Mouse (Mus musculus) heart, postnatal 0 days (tissue): ENCODE results near the gene Mrps21. TPM values are rescaled to one million over a fixed set of nuclear protein-coding genes. Genes with fewer than 3 reads are reported as not detected.
"Not testable (repeated sequence)": the region's sequence is repeated elsewhere in the genome, so short reads cannot be mapped to it uniquely, and the experiment has no call there.

Experiments used
- ATAC-seq: fragments of 200-750 bp; cut with Nextera tagmentation; 2 replicates; pipeline ENCODE4 v1.8.0; 2017; ENCODE audit warnings: low read depth, moderate number of reproducible peaks, moderate library complexity; ENCODE audit not compliant: insufficient read depth
- DNase-seq: peaks from one replicate; pipeline ENCODE4 v3.0.0-alpha.2; 2016; ENCODE audit warnings: low spot score
- H3K27ac ChIP-seq: fragments of 300-500 bp; sonication (generic); 2 replicates; pipeline ENCODE4 v1.5.1; 2014; ENCODE audit warnings: low read depth, mild to moderate bottlenecking
- H3K27me3 ChIP-seq: fragments of 300-500 bp; sonication (generic); 2 replicates; pipeline ENCODE4 v1.6.1; 2014; ENCODE audit warnings: low read length, mixed read lengths; ENCODE audit not compliant: control insufficient read depth, insufficient read depth
- H3K36me3 ChIP-seq: fragments of 300-500 bp; sonication (generic); replicated peaks from 2 replicates; pipeline ENCODE4 v1.6.1; 2014; ENCODE audit warnings: low read length, mixed read lengths; ENCODE audit not compliant: control insufficient read depth, insufficient read depth
- H3K4me1 ChIP-seq: fragments of 300-500 bp; sonication (generic); 2 replicates; pipeline ENCODE4 v1.6.1; 2014; ENCODE audit warnings: antibody characterized with exemption; ENCODE audit not compliant: control insufficient read depth, insufficient read depth
- H3K4me2 ChIP-seq: fragments of 300-500 bp; sonication (generic); 2 replicates; pipeline ENCODE4 v1.6.1; 2014; ENCODE audit warnings: low read depth, mild to moderate bottlenecking, low read length, moderate library complexity
- H3K4me3 ChIP-seq: fragments of 300-500 bp; sonication (generic); 2 replicates; pipeline ENCODE4 v1.5.1; 2014; ENCODE audit warnings: low read depth, low read length
- H3K9ac ChIP-seq: fragments of 300-500 bp; sonication (generic); replicated peaks from 2 replicates; pipeline ENCODE4 v1.6.1; 2014; ENCODE audit warnings: low read depth, low read length, mixed read lengths
- H3K9me3 ChIP-seq: fragments of 300-500 bp; sonication (generic); replicated peaks from 2 replicates; pipeline ENCODE4 v1.6.1; 2016; ENCODE audit warnings: low read length; ENCODE audit not compliant: control insufficient read depth
- CTCF ChIP-seq: IDR thresholded peaks from 2 replicates; pipeline ENCODE4 v1.5.1; 2016; ENCODE audit warnings: antibody characterized with exemption, control low read depth, low read depth
- EP300 ChIP-seq: IDR thresholded peaks from 2 replicates; pipeline ENCODE4 v1.6.1; 2016; ENCODE audit warnings: antibody characterized with exemption, low read depth
- WGBS: fragments of 180-500 bp; shearing (Covaris S2); extraction: QIAGEN DNeasy Blood & Tissue Kit; methylation state at CpG from one replicate; pipeline ENCODE4 v1.1.7; 2014; 5-methylcytosine and 5-hydroxymethylcytosine counted together
- polyA plus RNA-seq: library from polyadenylated mRNA; unstranded; fragments of >200 nt; fragmentation: Nextera tagmentation; extraction: Ambion mirVana; gene quantifications from 2 replicates; pipeline ENCODE4 v1.2.1, GENCODE M21; 2015
- total RNA-seq: library from RNA; depleted of rRNA; stranded (reverse); fragments of >200 nt; gene quantifications from 2 replicates; pipeline ENCODE4 v1.2.3, GENCODE M21; 2014; ENCODE audit warnings: low replicate concordance; rRNA removed

Gene Mrps21
- total RNA-seq (142 and 222 TPM in 2 replicates), polyA plus RNA-seq (521 and 561 TPM in 2 replicates)

DNA sequence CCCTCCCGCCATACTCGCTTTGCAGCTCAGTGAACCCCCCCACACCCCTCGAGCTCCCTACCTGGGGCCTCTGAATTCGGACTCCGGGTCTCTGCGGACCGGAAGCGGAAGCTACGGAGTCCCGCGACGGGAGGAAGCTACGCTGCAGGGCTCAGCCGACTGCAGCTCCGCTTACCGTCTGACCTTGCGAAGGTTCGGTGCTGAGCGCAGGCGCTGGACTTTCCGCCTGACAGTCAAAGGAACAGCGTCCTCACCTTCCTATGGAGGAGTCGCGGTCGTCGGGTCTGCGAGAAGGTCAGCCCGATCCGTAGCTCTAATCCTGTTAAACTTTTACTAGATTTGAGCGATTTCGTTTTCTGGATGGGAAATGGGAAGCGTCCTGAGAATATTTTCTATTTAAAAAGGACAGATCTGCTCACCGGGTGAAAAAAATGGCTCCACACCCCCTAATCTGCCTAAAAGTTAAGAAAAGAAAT lies at the start of gene Mrps21:
Mrps21 (minus strand) TSS at position 128 of the 476 bp plus-strand sequence.
- ATAC-seq = peak; percentile 97
- TF ChIP-seq EP300 (no peak), CTCF (no peak)
- H3K4me1 ChIP-seq = peaks cover 19% of the 10 kb centered on the region
- H3K27ac ChIP-seq = peak within 1 kb of the TSS; percentile 92
- no peaks in the 10 kb centered on the region for H3K27me3 ChIP-seq
- H3K9ac ChIP-seq = peak within 1 kb of the TSS; percentile 85
- H3K9me3 ChIP-seq = no peaks in the 10 kb centered on the region
- peaks cover 32% of the 10 kb centered on the region for H3K36me3 ChIP-seq
- peak; percentile 96 for DNase-seq
- H3K4me3 ChIP-seq = peak within 1 kb of the TSS; percentile 69
- under 1% methylated on average over 33 of the region's 33 CpGs for WGBS
- H3K4me2 ChIP-seq = peak within 1 kb of the TSS; percentile 78

DNA sequence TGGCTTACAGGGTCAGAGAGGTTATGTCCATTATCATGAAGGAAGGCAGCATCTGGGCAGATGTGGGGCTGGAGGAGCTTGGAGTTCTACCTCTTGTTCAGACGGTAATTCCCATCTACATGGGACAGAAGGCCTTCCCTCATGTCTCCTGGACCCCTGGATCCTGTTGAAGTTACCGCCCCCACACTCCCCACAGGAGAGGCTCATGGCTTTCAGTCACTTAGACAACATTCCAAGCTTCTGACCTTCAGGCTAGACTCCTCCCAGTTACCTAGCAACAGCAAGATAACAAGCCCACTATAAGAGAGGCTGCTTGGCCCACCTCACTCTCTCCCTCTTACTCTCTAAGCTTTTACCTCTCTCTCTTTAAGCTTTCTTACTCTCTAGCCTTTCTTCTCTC lies 49.2 kb upstream of the Mrps21 start:
- H3K27me3 ChIP-seq, H3K27ac ChIP-seq, H3K9ac ChIP-seq, H3K4me1 ChIP-seq, H3K9me3 ChIP-seq, H3K4me3 ChIP-seq, ATAC-seq, H3K4me2 ChIP-seq, H3K36me3 ChIP-seq, DNase-seq: not testable (repeated sequence)
- WGBS = 41% methylated on average over 2 of the region's 2 CpGs

DNA sequence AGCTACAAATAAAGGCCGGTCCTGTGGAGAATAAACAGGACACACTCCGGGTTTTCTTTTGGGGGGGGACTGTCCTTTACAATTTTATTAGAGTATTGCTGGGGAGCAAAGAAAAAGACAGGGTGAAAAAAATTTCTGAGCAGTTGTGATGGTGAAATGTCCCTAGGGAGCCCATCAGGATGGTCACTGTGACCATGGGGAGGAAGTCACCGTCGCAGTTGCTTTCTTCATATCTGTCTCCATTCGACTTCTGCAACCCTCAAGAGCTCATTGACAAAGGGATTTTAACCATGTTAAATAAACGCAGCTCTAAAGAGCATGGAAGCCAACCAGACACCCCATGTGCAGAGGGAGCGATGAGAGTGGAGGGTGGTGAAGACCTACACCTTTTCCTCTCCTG lies 45.4 kb upstream of the Mrps21 start:
- Histone ChIP-seq H3K9me3 (no peaks in the 10 kb centered on the region), H3K4me2 (no peak overlapping the region), H3K4me3 (no peak overlapping the region), H3K27me3 (no peaks in the 10 kb centered on the region), H3K4me1 (no peaks in the 10 kb centered on the region; the same call in 1 of the 2 replicates), H3K27ac (no peak overlapping the region), H3K9ac (no peak overlapping the region), H3K36me3 (no peaks in the 10 kb centered on the region)
- 62% methylated on average over 7 of the region's 7 CpGs for WGBS
- TF ChIP-seq EP300 (no peak), CTCF (no peak)
- no peak for ATAC-seq
- DNase-seq = no peak

DNA sequence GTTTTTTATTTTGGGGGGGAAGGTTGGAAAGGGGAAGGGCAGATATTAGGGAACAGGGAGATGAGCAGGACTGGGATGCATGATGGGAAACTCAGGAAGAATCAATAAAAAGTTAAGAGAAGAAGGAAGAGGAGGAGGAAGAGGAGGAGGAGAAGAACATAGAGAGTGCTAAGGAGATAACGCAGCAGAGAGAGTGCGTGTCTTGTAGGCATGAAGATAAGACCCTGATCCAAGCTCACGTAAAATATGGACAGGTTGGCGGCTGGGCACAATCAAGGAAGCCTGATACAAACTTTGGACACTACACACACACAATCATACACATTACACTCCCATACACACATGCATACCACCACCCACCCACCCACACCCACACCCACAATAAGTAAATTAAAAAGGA lies 43.4 kb upstream of the Mrps21 start:
- WGBS = 59% methylated on average over 4 of the region's 4 CpGs
- H3K27me3 ChIP-seq = no peaks in the 10 kb centered on the region
- no peak for ATAC-seq
- no peaks in the 10 kb centered on the region for H3K9me3 ChIP-seq
- no peak overlapping the region for H3K4me3 ChIP-seq
- no peaks in the 10 kb centered on the region for H3K36me3 ChIP-seq
- H3K4me2 ChIP-seq = no peak overlapping the region
- DNase-seq = no peak
- H3K27ac ChIP-seq = no peak overlapping the region
- no peak for TF ChIP-seq CTCF
- TF ChIP-seq EP300 = no peak
- H3K4me1 ChIP-seq = no peaks in the 10 kb centered on the region
- H3K9ac ChIP-seq = no peak overlapping the region

DNA sequence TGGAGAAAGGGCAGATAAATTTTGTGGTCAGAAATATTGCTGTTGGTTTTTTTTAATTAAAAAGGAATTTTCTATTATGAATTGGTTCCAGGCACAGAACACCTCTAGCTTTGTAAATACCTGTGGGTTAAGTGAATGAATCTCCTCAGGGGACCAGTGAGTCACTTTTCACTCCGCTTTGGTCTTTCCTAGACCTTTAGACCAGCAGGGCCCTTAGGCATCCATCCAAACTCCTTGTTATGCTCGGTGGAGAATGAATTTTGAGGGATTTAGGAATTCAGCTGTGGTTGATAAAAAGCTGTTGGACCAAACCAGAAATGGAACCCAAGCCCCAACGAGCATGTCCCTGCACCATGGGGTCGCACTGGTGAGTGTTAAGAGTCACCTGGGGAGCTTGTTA lies 36.3 kb upstream of the Mrps21 start:
- Histone ChIP-seq H3K9ac (no peak overlapping the region), H3K27ac (no peak overlapping the region), H3K4me2 (no peak overlapping the region), H3K27me3 (no peaks in the 10 kb centered on the region), H3K9me3 (no peaks in the 10 kb centered on the region), H3K4me1 (peaks cover 21% of the 10 kb centered on the region), H3K4me3 (no peak overlapping the region), H3K36me3 (no peaks in the 10 kb centered on the region)
- no peak for TF ChIP-seq EP300
- no peak for TF ChIP-seq CTCF
- no peak for DNase-seq
- 52% methylated on average over 4 of the region's 4 CpGs for WGBS
- no peak for ATAC-seq

DNA sequence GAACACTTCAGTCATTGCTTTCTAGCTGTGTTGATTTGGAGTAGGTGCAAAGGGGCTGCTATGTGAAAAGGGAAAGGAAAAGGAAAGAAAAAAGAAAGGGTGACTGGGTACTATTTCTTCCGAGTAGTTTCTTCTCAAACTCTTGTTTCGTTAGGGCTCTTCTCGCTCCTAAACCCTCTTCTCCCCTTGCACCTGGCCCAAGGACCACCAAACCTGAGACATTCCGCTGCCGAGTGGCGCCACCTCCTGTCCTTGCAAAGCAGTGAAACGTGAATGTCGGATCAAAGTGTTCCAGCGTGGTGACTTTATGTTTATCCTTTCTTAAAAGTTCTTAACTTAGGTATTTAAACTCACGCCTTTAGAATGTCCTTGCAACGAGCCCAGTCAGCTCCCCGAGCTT lies 35.5 kb upstream of the Mrps21 start:
- TF ChIP-seq EP300 (no peak), CTCF (peak; percentile 92)
- peak; percentile 39 for DNase-seq
- H3K9ac ChIP-seq = 0 out of 2 replicates have a peak overlapping the region, but pooled peaks have one; percentile 11
- H3K4me3 ChIP-seq = peak overlapping the region; percentile 46
- no peaks in the 10 kb centered on the region for H3K36me3 ChIP-seq
- no peaks in the 10 kb centered on the region for H3K27me3 ChIP-seq
- no peaks in the 10 kb centered on the region for H3K9me3 ChIP-seq
- peak overlapping the region; percentile 77 for H3K4me2 ChIP-seq
- peaks cover 21% of the 10 kb centered on the region for H3K4me1 ChIP-seq
- WGBS = 0% methylated on average over 12 of the region's 12 CpGs
- H3K27ac ChIP-seq = no peak overlapping the region
- ATAC-seq = no peak
